Mouse (Mus musculus) stomach, embryonic 14.5 days (tissue): Measurements from ENCODE around the gene Cpeb2. TPM values are rescaled to one million over a fixed set of nuclear protein-coding genes. Genes with fewer than 3 reads are reported as not detected.

Source experiments
- ATAC-seq: fragments of 200-750 bp; cut with Nextera tagmentation; 2 replicates; pipeline ENCODE4 v1.8.0; 2017; ENCODE audit warnings: low read depth, moderate TSS enrichment; ENCODE audit not compliant: insufficient number of reproducible peaks, insufficient read depth, low FRiP score
- H3K27ac ChIP-seq: fragments of 300-500 bp; sonication (generic); 2 replicates; pipeline ENCODE4 v1.5.1; 2014; ENCODE audit warnings: mild to moderate bottlenecking, low read length, moderate library complexity, mixed read lengths
- H3K27me3 ChIP-seq: fragments of 300-500 bp; sonication (generic); 2 replicates; pipeline ENCODE4 v1.6.1; 2014; ENCODE audit warnings: low read length, control low read depth, mixed read lengths; ENCODE audit not compliant: control insufficient read depth, insufficient read depth
- H3K36me3 ChIP-seq: fragments of 300-500 bp; sonication (generic); 2 replicates; pipeline ENCODE4 v1.6.1; 2014; ENCODE audit warnings: mild to moderate bottlenecking, control low read depth, low read length, moderate library complexity, mixed read lengths; ENCODE audit not compliant: control insufficient read depth, insufficient read depth
- H3K4me1 ChIP-seq: fragments of 300-500 bp; sonication (generic); 2 replicates; pipeline ENCODE4 v1.6.1; 2014; ENCODE audit warnings: low read length, control low read depth, mixed read lengths; ENCODE audit not compliant: control insufficient read depth, insufficient read depth
- H3K4me2 ChIP-seq: fragments of 300-500 bp; sonication (generic); replicated peaks from 2 replicates; pipeline ENCODE4 v1.6.1; 2014; ENCODE audit warnings: low read depth, low read length, control low read depth
- H3K4me3 ChIP-seq: fragments of 300-500 bp; sonication (generic); 2 replicates; pipeline ENCODE4 v1.5.1; 2014; ENCODE audit warnings: low read depth, low read length, control low read depth
- H3K9ac ChIP-seq: fragments of 300-500 bp; sonication (generic); replicated peaks from 2 replicates; pipeline ENCODE4 v1.6.1; 2014; ENCODE audit warnings: low read depth, mild to moderate bottlenecking, control low read depth, low read length, moderate library complexity, mixed read lengths
- H3K9me3 ChIP-seq: fragments of 300-500 bp; sonication (generic); 2 replicates; pipeline ENCODE4 v1.6.1; 2016; ENCODE audit warnings: low read depth, low read length, control low read depth; ENCODE audit not compliant: control insufficient read depth
- WGBS: fragments of 180-500 bp; shearing (Covaris S2); extraction: QIAGEN DNeasy Blood & Tissue Kit; methylation state at CpG from one replicate; pipeline ENCODE4 v1.1.7; 2014; 5-methylcytosine and 5-hydroxymethylcytosine counted together
- polyA plus RNA-seq: library from polyadenylated mRNA; unstranded; fragments of >200 nt; fragmentation: Nextera tagmentation; extraction: Ambion mirVana; gene quantifications from 2 replicates; pipeline ENCODE4 v1.2.1, GENCODE M21; 2014

Gene Cpeb2
- polyA plus RNA-seq, 1 experiment from 2014 or later = 3.2 TPM

DNA sequence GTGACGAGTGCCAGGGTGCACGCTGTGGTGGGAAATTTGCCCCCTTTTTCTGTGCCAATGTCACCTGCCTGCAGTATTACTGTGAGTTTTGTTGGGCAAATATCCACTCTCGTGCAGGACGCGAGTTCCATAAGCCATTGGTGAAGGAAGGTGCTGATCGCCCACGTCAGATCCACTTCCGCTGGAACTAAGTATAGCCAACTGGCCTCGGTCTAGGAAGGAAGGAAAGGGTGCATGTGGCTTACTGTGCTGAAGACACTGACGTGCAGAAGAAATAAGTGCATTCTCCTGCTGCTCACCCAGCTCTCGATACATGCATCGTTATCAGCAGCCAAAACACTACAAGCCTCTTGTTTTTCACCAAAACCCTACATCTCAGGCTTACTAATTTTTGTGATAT is 52.8 kb downstream of the Cpeb2 start:
- Histone ChIP-seq H3K4me3 (no peak overlapping the region), H3K27me3 (no peaks in the 10 kb centered on the region)
- 86% methylated on average over 12 of the region's 12 CpGs for WGBS

DNA sequence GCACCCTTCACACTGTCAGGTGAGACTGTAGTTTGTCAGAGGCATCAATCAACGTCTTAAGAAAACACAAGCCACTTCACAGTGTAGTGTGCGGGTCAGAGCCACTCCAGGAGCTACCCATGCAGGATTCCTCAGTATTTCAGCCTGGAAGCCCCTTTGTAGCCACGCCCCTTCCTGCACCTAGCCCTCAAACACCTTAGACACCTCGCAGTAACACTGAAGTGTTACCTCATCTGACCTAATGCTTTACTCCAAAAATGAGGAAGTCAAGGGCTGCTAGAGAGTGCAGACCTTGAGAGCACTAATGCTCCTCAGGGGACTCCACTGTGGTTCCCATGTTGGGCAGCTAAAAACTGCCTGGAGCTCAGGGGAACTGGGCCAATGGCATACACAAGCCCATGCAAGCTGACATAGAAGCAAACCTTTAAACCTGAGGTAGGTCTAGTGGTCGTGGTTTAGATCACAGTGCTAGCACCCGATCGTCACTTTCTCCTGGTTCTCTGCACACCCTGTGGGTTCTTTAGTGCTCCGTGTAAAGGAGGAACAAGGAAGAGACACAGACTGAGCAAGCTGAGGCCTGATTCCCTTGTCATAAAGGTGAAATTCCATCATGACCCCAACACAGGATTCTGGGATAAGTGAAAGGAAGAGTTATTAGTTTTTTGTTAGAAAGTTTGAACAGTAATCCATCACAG is 56.9 kb downstream of the Cpeb2 start:
- no peak overlapping the region for H3K27ac ChIP-seq
- no peaks in the 10 kb centered on the region; the same call in 1 of the 2 replicates for H3K36me3 ChIP-seq
- H3K27me3 ChIP-seq = no peaks in the 10 kb centered on the region
- no peak overlapping the region for H3K4me2 ChIP-seq
- no peaks in the 10 kb centered on the region for H3K4me1 ChIP-seq
- WGBS = 68% methylated on average over 8 of the region's 8 CpGs
- no peaks in the 10 kb centered on the region for H3K9me3 ChIP-seq
- no peak overlapping the region for H3K4me3 ChIP-seq
- no peak overlapping the region for H3K9ac ChIP-seq
- no peak for ATAC-seq

More for the DNA sequence above, 52.8 kb downstream of the Cpeb2 start:
- no peak for ATAC-seq
- H3K27ac ChIP-seq = no peak overlapping the region
- no peak overlapping the region for H3K9ac ChIP-seq
- no peaks in the 10 kb centered on the region for H3K9me3 ChIP-seq
- no peaks in the 10 kb centered on the region; the same call in 1 of the 2 replicates for H3K36me3 ChIP-seq
- no peak overlapping the region for H3K4me2 ChIP-seq
- H3K4me1 ChIP-seq = no peaks in the 10 kb centered on the region

DNA sequence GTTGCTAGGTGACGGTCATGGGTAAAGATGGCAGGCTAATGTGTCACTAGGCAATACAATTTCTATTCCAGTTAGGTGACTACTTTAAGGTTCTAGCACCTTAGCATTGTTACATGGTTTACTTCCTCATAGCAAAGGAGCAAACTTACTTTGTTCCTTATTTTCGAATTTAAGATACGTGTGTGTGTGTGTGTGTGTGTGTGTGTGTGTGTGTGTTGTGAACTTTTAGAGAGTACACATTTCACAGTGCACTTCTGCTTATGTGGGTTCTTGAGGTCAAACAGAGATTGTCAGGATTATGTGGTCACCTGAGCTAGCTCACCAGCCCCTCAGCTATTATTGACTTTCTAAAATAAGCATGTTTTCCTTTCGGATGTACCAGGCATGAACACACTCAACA is 60.2 kb downstream of the Cpeb2 start:
- WGBS = 88% methylated on average over 4 of the region's 4 CpGs
- H3K4me3 ChIP-seq = no peak overlapping the region
- H3K9ac ChIP-seq = no peak overlapping the region
- H3K36me3 ChIP-seq = no peaks in the 10 kb centered on the region
- no peaks in the 10 kb centered on the region for H3K27me3 ChIP-seq
- no peak for ATAC-seq
- H3K4me1 ChIP-seq = no peaks in the 10 kb centered on the region
- H3K27ac ChIP-seq = no peak overlapping the region
- no peaks in the 10 kb centered on the region for H3K9me3 ChIP-seq
- H3K4me2 ChIP-seq = no peak overlapping the region

DNA sequence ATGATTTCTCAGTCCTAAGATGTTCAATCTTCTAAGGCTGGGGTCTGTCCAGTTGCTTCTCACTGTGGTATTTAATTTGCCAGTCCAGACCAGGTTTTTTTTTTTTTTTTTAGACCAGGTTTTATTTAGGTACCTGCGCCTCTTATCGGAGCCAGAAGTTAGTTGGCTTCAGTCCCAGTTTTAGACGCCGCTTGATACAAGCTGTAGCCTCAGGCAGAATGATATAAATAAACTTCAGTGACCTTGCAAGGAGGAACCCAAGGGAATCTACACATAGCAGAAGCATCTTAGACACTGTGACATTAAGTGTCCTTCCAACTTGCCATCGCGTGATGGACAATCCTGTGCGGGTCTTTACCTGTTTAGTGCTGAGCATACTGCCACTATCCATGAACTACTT is 64.5 kb downstream of the Cpeb2 start:
- Histone ChIP-seq H3K4me2 (no peak overlapping the region), H3K36me3 (no peaks in the 10 kb centered on the region), H3K4me1 (no peaks in the 10 kb centered on the region), H3K27me3 (no peaks in the 10 kb centered on the region), H3K9ac (no peak overlapping the region), H3K27ac (no peak overlapping the region), H3K9me3 (no peaks in the 10 kb centered on the region), H3K4me3 (no peak overlapping the region)
- no peak for ATAC-seq
- WGBS = 74% methylated on average over 7 of the region's 7 CpGs

DNA sequence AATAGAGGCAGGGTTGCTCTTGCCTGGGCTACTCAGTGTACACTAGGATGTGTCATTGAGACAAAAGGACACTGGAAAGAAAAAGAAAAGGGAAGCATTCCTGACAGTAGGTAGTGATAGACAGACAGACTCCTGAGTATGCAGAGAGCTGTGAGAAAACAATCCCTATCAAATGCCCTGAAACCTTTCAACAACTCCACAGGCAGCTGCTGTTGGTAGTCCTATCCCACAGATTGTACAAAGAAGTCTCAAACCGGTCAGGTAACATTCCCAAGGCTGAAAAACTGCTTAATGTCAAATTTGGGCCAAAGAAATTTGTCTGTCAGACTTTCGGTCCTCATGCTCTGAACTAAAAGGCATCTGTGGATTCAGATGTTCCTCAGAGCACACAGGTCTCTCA is 66.0 kb downstream of the Cpeb2 start:
- H3K36me3 ChIP-seq = no peaks in the 10 kb centered on the region
- ATAC-seq = no peak
- H3K9ac ChIP-seq = no peak overlapping the region
- H3K4me2 ChIP-seq = no peak overlapping the region
- no peaks in the 10 kb centered on the region for H3K27me3 ChIP-seq
- no peaks in the 10 kb centered on the region for H3K4me1 ChIP-seq
- 69% methylated on average over 2 of the region's 2 CpGs for WGBS
- H3K4me3 ChIP-seq = no peak overlapping the region
- H3K27ac ChIP-seq = no peak overlapping the region
- no peaks in the 10 kb centered on the region for H3K9me3 ChIP-seq

DNA sequence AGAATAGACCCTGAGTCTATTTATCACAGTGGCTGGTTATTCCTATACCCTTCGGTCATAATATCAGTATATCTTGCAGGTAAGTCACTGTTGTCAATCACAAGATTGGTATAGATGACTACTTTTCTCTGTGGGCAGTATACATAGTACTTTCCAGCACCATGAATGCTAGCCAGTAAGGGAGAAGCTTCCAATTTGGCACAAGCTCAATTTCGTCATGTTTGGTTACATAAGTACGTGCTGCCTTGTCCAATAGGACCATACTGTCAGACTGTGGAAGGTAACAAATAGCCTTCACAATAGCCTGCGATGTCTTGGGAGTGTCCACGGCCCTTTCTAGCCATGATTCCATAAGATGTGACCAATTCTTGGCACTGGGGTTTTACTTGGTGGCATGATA is 67.1 kb downstream of the Cpeb2 start:
- Histone ChIP-seq H3K4me3 (no peak overlapping the region), H3K9me3 (no peaks in the 10 kb centered on the region), H3K27me3 (no peaks in the 10 kb centered on the region), H3K36me3 (no peaks in the 10 kb centered on the region), H3K4me1 (no peaks in the 10 kb centered on the region), H3K4me2 (no peak overlapping the region), H3K27ac (no peak overlapping the region), H3K9ac (no peak overlapping the region)
- no peak for ATAC-seq
- WGBS = 91% methylated on average over 5 of the region's 5 CpGs

DNA sequence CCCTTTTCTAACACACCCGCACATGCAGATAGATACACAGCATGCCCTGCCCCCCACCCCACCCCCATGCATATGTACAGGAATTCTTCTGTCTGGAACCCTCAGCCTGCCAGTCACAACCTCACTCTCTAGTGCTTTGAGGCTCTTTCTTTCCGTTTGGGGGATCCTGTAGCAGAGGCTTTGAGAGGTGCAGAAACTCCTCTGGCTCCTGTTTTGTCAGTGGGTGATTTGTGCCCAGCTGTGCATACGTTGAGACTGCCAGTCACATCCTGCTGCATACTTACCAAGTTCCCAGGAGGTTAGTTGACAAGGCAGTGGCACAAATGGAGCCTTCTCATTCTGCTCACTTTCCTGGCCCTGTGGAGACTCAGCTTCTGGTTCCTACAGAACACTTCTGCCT is 68.0 kb downstream of the Cpeb2 start:
- no peaks in the 10 kb centered on the region for H3K27me3 ChIP-seq
- no peak overlapping the region for H3K4me3 ChIP-seq
- no peaks in the 10 kb centered on the region for H3K36me3 ChIP-seq
- H3K27ac ChIP-seq = no peak overlapping the region
- H3K4me2 ChIP-seq = no peak overlapping the region
- no peak overlapping the region for H3K9ac ChIP-seq
- no peaks in the 10 kb centered on the region for H3K4me1 ChIP-seq
- no peaks in the 10 kb centered on the region for H3K9me3 ChIP-seq
- ATAC-seq = no peak
- WGBS = 32% methylated on average over 3 of the region's 3 CpGs

DNA sequence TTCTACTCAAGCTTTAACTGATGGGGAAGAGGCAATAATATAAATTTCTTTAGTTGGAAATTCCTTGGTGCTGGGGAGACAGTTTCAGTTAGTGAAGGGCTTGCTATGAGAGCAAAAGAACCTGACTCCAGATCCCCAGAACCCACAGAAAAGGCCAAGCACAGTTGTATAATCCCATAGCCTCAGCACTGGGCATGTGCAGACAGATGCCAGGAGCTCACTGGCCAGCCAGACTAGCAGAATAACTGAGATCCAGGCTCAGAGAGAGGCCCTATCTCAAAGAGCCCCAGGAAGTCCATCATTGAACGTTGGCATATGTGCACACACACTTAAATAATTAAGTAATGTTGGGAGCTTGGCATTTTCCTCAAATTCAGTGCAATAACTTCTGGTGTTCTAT is 70.5 kb downstream of the Cpeb2 start:
- WGBS = 52% methylated on average over 1 of the region's 1 CpGs
- Histone ChIP-seq H3K36me3 (no peaks in the 10 kb centered on the region), H3K4me3 (no peak overlapping the region), H3K4me2 (no peak overlapping the region), H3K9me3 (no peaks in the 10 kb centered on the region), H3K4me1 (no peaks in the 10 kb centered on the region), H3K9ac (no peak overlapping the region), H3K27ac (no peak overlapping the region), H3K27me3 (no peaks in the 10 kb centered on the region)
- no peak for ATAC-seq

DNA sequence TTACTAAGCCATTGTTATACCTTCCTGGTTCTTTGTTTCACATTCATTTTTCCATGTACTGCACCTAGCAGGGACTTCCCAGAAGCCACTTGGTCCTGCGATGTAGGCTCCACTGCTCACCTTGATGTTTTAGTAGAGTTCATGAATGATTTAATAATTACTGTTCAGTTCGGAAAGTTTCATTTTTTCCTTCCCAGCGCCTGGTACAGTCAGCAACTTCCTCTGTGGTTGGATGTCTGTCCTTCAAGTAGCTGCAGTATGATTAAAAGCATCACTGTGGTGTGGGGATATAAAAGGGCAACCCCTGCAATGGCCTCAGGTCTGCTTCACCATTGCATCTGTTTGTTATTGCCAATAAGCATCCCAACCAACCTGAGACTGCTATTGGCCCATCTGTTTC is 72.5 kb downstream of the Cpeb2 start:
- ATAC-seq = no peak
- no peak overlapping the region for H3K4me2 ChIP-seq
- 82% methylated on average over 3 of the region's 3 CpGs for WGBS

More for the DNA sequence above, 72.5 kb downstream of the Cpeb2 start:
- H3K4me1 ChIP-seq = no peaks in the 10 kb centered on the region
- H3K9me3 ChIP-seq = no peaks in the 10 kb centered on the region
- H3K9ac ChIP-seq = no peak overlapping the region
- H3K4me3 ChIP-seq = no peak overlapping the region
- no peak overlapping the region for H3K27ac ChIP-seq
- no peaks in the 10 kb centered on the region for H3K27me3 ChIP-seq
- no peaks in the 10 kb centered on the region for H3K36me3 ChIP-seq
